Mouse (Mus musculus): Measurements from ENCODE around the gene Sema6d. TPM values are rescaled to one million over a fixed set of nuclear protein-coding genes. Genes with fewer than 3 reads are reported as not detected.
A peak's percentile ranks its signal among the peaks of the same experiment; 100 is the strongest.

Sema6d gene
- polyA plus RNA-seq, 1 experiment = 3.1 TPM

- Histone ChIP-seq H3K79me2 (ENCODE audit: control insufficient read depth, insufficient read depth) (no peaks in the 10 kb centered on the region), H3K36me3 (ENCODE audit: control insufficient read depth, insufficient read depth) (peaks cover 9% of the 10 kb centered on the region), H3K4me3 (ENCODE audit: insufficient read depth, poor library complexity, severe bottlenecking) (no peak overlapping the region), H3K79me3 (ENCODE audit: low read depth) (no peaks in the 10 kb centered on the region), H3K27me3 (ENCODE audit: control insufficient read depth, insufficient read depth, insufficient read length) (no peaks in the 10 kb centered on the region), H3ac (ENCODE audit: control insufficient read depth, insufficient read length, low read depth) (no peak overlapping the region)
- no peak for TF ChIP-seq USF1 (IDR thresholded peaks at IDR 0.05; ENCODE audit: low read depth)
- TF ChIP-seq MYOD1 (IDR thresholded peaks at IDR 0.05; ENCODE audit: control insufficient read depth, insufficient read length, low read depth) = no peak
- TF ChIP-seq CEBPB (IDR thresholded peaks at IDR 0.05; ENCODE audit: low read depth) = no peak
- TF ChIP-seq MYOG (IDR thresholded peaks at IDR 0.05; ENCODE audit: control insufficient read depth, extremely low read depth, insufficient read length) = no peak
Measured at GRCm38 (mm10) chr2:124661316-124661715, 571.5 kb downstream of the Sema6d start.

DNA sequence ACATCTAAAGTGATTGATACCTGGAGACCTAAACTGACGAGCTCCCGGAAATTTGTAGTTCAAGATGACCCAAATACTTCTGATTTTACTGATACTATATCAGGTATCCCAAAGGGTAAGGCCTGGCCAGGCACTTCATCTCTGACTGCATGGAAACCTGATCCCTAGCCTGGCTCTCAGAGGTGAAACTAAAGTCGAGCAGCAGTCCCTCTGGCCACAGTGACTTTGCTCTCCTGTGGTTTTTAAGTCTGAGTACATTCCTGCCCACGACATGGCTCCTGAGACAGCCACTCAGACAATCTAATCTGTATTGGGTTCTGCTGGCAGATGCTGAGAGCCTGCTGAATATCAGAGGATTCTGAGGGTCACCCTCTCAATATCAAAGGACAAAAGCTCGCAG is 572.5 kb downstream of the Sema6d start:
- TF ChIP-seq CTCF (IDR thresholded peaks at IDR 0.05; ENCODE audit: control insufficient read depth, insufficient read depth, insufficient read length) = no peak
- TF ChIP-seq MYOD1 (IDR thresholded peaks at IDR 0.05; ENCODE audit: control insufficient read depth, insufficient read length, low read depth) = no peak
- no peak for TF ChIP-seq FOSL1 (IDR thresholded peaks at IDR 0.05; ENCODE audit: insufficient read depth, low read length, poor library complexity, severe bottlenecking)
- H3K4me3 ChIP-seq (ENCODE audit: insufficient read depth, poor library complexity, severe bottlenecking) = no peak overlapping the region
- no peaks in the 10 kb centered on the region for H3K27me3 ChIP-seq (ENCODE audit: control insufficient read depth, insufficient read depth, insufficient read length)
- H3K79me2 ChIP-seq (ENCODE audit: control insufficient read depth, insufficient read depth) = no peaks in the 10 kb centered on the region
- peaks cover 9% of the 10 kb centered on the region for H3K36me3 ChIP-seq (ENCODE audit: control insufficient read depth, insufficient read depth)
- no peak overlapping the region for H3ac ChIP-seq (ENCODE audit: control insufficient read depth, insufficient read length, low read depth)
- no peaks in the 10 kb centered on the region for H3K79me3 ChIP-seq (ENCODE audit: low read depth)

DNA sequence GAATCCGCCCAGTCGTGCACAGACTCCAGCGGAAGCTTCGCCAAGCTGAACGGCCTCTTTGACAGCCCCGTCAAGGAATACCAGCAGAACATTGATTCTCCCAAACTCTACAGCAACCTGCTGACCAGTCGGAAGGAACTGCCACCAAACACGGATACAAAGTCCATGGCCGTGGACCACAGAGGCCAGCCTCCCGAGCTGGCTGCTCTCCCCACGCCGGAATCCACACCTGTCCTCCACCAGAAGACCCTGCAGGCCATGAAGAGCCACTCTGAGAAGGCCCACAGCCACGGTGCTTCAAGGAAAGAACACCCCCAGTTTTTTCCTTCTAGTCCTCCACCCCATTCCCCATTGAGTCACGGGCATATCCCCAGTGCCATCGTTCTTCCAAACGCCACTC is 574.4 kb downstream of the Sema6d start:
- H3K36me3 ChIP-seq (ENCODE audit: control insufficient read depth, insufficient read depth) = peaks cover 9% of the 10 kb centered on the region
- H3K4me3 ChIP-seq (ENCODE audit: insufficient read depth, poor library complexity, severe bottlenecking) = no peak overlapping the region
- no peak for TF ChIP-seq MYOD1 (IDR thresholded peaks at IDR 0.05; ENCODE audit: control insufficient read depth, insufficient read length, low read depth)
- no peak for TF ChIP-seq CTCF (IDR thresholded peaks at IDR 0.05; ENCODE audit: control insufficient read depth, insufficient read depth, insufficient read length)
- no peak for TF ChIP-seq MAX (IDR thresholded peaks at IDR 0.05)
- no peak for TF ChIP-seq FOSL1 (IDR thresholded peaks at IDR 0.05; ENCODE audit: insufficient read depth, low read length, poor library complexity, severe bottlenecking)
- no peak for TF ChIP-seq USF1 (IDR thresholded peaks at IDR 0.05; ENCODE audit: low read depth)
- no peaks in the 10 kb centered on the region for H3K79me3 ChIP-seq (ENCODE audit: low read depth)
- H3K27me3 ChIP-seq (ENCODE audit: control insufficient read depth, insufficient read depth, insufficient read length) = no peaks in the 10 kb centered on the region
- no peak overlapping the region for H3ac ChIP-seq (ENCODE audit: control insufficient read depth, insufficient read length, low read depth)
- no peaks in the 10 kb centered on the region for H3K79me2 ChIP-seq (ENCODE audit: control insufficient read depth, insufficient read depth)

DNA sequence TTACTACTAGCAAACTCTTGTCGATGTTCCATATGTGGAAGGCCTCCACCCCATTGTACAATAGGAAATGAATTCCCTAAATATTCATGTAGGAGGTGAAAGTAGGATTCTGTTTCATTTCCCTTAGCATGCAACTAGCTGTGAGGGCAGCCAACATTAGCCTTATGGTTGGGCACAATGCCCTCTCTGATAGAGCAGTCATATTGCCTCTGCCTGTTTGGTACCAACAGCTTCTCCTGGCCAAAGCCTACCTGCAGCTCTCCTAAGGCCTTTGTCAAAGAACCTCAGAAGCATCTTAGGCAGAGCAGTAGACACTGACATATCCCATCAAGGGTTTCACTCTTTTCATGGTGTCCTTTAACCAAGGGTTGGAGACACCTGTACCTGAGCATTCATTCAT is 578.7 kb downstream of the Sema6d start:
- Histone ChIP-seq H3K36me3 (ENCODE audit: control insufficient read depth, insufficient read depth) (peaks cover 9% of the 10 kb centered on the region), H3K27me3 (ENCODE audit: control insufficient read depth, insufficient read depth, insufficient read length) (no peaks in the 10 kb centered on the region), H3K4me3 (ENCODE audit: insufficient read depth, poor library complexity, severe bottlenecking) (no peak overlapping the region), H3K79me3 (ENCODE audit: low read depth) (no peaks in the 10 kb centered on the region), H3K79me2 (ENCODE audit: control insufficient read depth, insufficient read depth) (no peaks in the 10 kb centered on the region), H3ac (ENCODE audit: control insufficient read depth, insufficient read length, low read depth) (no peak overlapping the region)
- TF ChIP-seq CTCF (IDR thresholded peaks at IDR 0.05; ENCODE audit: control insufficient read depth, insufficient read depth, insufficient read length) (no peak), MYOD1 (IDR thresholded peaks at IDR 0.05; ENCODE audit: control insufficient read depth, insufficient read length, low read depth) (no peak), MYOG (IDR thresholded peaks at IDR 0.05; ENCODE audit: control insufficient read depth, extremely low read depth, insufficient read length) (no peak), CEBPB (IDR thresholded peaks at IDR 0.05; ENCODE audit: low read depth) (no peak), USF1 (IDR thresholded peaks at IDR 0.05; ENCODE audit: low read depth) (no peak)

DNA sequence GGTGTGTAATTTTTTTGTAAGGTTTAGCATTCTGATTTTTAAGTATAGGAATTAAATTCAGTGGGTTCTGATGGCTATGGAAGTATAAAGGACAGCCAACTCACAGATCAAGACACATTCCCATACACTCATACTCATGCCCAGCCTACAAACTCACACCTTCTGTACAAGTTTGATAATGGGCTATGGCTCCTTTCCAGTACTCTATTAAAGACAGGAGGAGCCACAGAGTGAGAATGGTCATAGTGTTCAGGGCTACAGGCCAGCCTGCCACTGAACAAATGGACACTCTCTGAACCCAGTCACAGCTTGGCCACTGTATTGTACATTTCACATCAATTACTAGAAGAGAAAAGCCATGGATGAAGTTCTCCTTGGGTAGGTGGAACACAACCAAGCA is 583.3 kb downstream of the Sema6d start:
- Histone ChIP-seq H3K4me3 (ENCODE audit: insufficient read depth, poor library complexity, severe bottlenecking) (no peak overlapping the region), H3K79me2 (ENCODE audit: control insufficient read depth, insufficient read depth) (no peaks in the 10 kb centered on the region), H3ac (ENCODE audit: control insufficient read depth, insufficient read length, low read depth) (no peak overlapping the region), H3K27me3 (ENCODE audit: control insufficient read depth, insufficient read depth, insufficient read length) (no peaks in the 10 kb centered on the region), H3K79me3 (ENCODE audit: low read depth) (no peaks in the 10 kb centered on the region), H3K36me3 (ENCODE audit: control insufficient read depth, insufficient read depth) (no peaks in the 10 kb centered on the region)
- TF ChIP-seq CTCF (IDR thresholded peaks at IDR 0.05; ENCODE audit: control insufficient read depth, insufficient read depth, insufficient read length) (no peak), MYOD1 (IDR thresholded peaks at IDR 0.05; ENCODE audit: control insufficient read depth, insufficient read length, low read depth) (no peak), CEBPB (IDR thresholded peaks at IDR 0.05; ENCODE audit: low read depth) (no peak), MAX (IDR thresholded peaks at IDR 0.05) (no peak), MYOG (IDR thresholded peaks at IDR 0.05; ENCODE audit: control insufficient read depth, extremely low read depth, insufficient read length) (no peak), USF1 (IDR thresholded peaks at IDR 0.05; ENCODE audit: low read depth) (no peak), FOSL1 (IDR thresholded peaks at IDR 0.05; ENCODE audit: insufficient read depth, low read length, poor library complexity, severe bottlenecking) (no peak)

DNA sequence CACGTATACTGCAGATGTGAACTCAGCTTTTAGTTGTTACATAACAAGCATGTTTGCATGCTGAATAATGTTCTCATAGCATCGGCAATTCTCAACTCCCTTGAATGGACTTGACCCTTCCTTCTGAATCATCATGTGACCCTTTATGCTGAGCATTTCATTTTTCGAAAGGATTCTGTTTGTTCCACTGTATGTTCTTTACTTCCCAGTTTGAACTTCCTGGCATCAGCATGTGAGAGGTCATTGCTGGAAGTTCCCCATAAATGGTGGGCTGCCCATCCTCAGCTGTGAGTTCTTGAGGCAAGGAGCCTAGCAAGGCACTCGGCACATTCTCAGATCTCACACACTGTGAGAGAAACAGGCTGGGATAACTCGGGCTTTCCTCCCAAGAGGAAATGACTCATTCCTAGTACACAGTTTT is 594.7 kb downstream of the Sema6d start:
- Histone ChIP-seq H3K79me3 (ENCODE audit: low read depth) (no peaks in the 10 kb centered on the region), H3K4me3 (ENCODE audit: insufficient read depth, poor library complexity, severe bottlenecking) (no peak overlapping the region), H3K79me2 (ENCODE audit: control insufficient read depth, insufficient read depth) (no peaks in the 10 kb centered on the region), H3ac (ENCODE audit: control insufficient read depth, insufficient read length, low read depth) (no peak overlapping the region), H3K36me3 (ENCODE audit: control insufficient read depth, insufficient read depth) (no peaks in the 10 kb centered on the region), H3K27me3 (ENCODE audit: control insufficient read depth, insufficient read depth, insufficient read length) (no peaks in the 10 kb centered on the region)
- TF ChIP-seq MYOD1 (IDR thresholded peaks at IDR 0.05; ENCODE audit: control insufficient read depth, insufficient read length, low read depth) (no peak), USF1 (IDR thresholded peaks at IDR 0.05; ENCODE audit: low read depth) (peak; percentile 60)

Measured in C2C12 (cell line).